Mouse (Mus musculus) spleen, postnatal 4 days (tissue): Measurements from ENCODE around the gene Trat1.

ENCODE experiments used
- DNase-seq, 2 experiments: peaks; one replicate each; pipeline ENCODE4 v3.0.0; 2022; ENCODE audit warnings: low spot score in 2 of 2

Trat1 gene

DNA sequence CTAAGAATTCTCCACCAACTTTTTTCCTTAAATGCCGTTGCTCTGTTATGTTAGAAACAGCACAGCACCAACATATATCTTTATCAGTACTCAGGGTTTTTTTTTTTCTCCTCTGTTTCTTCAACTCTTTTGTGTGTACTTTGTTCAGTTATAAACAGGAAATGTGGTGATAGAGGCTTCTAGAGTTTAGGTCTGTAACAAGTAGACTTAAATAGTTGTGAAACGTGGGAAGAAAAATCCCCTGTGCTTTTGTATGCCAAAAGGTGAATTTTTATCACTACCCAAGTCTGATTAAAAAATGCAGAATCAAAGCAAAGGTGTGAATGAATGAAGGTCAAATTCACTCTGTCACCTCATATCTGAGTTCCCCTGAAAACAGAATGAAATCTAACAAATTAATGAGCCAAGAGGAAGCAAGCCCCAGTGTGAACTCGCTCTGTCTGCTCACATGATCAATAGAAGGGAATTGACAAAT is at the start of gene Trat1:
Gene Trat1, minus strand, starts transcription at position 51 of the 475 bp plus-strand sequence.
- DNase-seq, result no peak

DNA sequence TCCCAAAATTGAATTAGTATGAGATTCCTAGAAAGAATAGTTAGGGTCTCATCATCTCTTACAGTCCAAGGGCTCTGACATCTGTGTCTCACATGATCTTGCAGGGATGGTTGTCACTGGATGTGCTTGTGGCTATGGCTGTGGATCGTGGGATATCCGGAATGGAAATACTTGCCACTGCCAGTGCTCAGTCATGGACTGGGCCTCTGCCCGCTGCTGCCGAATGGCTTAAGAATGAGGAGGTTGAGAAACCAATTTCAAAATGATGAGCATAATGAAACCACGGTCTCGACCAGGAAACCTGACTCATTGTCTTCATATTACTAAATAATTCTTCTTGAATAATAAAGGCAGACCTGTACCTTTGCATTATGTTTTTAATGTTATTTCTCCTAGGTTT is 46.7 kb upstream of the Trat1 start:
- DNase-seq, result peak in 1 of 2 experiments; percentile 15

DNA sequence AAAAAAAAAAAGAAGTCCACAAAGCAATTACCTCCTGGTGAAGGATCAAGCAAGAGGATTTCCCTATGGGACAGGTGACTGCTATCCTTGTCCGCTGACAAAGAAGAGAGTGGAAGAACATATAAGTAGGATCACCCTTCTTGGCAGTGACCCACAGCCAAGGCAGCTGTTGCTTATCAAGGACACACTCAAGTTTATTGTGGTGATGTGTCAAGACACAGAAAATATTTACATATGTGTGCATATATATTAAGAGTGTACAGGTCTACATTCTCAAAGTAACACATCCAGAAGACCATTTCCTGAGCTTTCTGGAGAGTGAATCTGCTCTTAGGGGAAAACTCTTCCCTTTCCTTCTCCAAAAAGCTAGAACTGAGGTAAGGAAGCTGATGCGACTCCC is 44.9 kb upstream of the Trat1 start, which contains the start of gene Retnlb:
Gene Retnlb, plus strand, starts transcription at position 162 of the 400 bp plus-strand sequence.
- no peak for DNase-seq

DNA sequence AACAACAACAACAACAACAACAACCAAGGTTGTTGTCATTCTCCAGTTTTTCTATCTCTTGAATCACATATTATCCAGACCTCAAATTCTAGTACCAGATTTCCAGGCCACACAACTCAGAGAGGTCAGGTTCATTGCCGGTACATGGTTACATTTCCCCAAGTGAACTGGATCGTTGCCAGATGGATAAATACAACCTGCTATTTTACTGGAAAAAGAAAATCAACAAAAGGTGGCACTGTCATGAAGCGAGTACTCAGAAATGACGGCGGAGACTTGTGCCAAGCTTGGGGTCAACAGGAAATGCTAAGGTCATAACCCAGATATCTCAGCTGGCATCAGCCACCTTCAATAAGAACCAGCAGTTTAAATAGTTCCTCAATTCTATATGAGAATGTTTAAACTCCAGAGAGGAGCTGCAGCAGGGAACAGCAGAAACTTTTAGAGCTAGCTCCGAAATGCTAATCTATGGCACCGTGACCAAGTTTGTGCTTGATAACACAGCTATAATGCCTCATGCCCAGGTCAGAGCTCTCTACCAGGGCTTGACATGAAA is 40.1 kb upstream of the Trat1 start:
- DNase-seq, result no peak

DNA sequence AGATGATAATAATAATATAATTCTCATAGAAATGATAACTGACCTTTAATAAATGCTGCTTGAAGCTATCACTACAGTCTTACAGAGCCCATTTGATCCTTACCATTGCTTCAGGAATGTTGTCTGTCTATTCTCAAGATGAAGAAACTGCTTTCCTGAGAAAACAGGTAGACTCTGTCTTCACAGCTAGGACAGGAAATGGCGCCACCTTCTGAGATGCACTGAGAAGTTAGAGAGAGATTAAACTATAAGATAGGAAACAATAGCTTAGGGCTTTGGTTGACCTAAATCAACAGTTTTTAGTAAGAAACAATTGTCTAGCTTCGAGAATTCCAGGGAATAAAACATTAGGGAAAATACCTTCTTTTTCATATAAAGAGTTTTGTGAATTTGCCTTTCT is 37.6 kb upstream of the Trat1 start:
- no peak for DNase-seq

DNA sequence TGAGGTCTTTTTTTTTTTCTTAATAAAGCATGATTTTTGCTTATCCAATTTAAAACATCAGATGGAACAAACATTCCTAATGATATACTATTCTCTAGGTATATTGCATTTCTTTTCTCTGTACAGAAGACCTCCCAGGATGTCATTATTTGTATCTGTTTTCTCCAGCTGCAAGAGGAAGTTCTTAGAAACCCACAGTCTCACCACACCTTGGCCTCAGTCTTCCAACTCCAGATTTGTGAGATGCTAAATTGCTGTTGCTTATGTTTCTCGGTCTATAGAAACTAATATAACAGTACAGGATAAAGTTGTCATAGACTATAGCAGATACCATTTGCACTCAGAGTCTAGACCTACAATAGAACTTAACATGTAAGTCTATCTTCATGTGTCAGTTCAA is 34.7 kb upstream of the Trat1 start:
- DNase-seq, result no peak

DNA sequence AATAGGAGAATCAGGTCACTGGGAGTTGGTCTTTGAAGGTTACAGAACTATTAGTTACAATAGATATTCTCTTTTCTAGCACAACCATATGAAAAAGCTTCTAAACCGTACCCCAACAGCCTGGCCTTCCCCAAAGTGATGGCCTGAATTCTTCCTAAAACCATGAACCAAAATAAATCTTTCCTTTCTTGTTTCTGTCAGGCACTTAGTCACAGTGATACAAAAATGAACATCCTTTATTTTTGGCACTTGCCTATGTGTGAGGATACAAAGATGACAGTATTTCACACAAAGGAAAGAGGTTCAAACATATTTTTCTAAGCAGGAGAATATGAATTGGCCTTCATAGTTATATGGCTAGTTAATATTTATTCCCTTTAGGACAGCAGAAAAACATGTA is 33.6 kb upstream of the Trat1 start:
- no peak for DNase-seq

DNA sequence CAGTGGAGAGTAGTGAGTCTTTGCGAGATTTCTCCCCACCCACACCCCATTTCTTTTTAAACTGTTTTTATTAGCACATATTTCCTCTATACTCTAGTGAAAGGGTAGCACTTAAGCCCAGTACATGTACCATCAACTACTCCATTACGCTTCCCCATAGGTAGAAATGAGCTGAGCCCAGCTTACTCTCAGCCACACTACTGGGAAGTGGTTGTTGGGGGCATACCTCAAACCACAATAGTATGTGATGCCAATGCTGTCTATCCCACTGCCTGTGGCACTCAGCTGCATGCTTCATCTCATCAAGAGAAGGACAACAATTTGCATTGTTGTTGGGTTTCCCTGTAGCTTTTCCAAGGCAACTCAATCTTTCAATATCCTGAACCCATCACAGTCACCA is 29.1 kb upstream of the Trat1 start:
- no peak for DNase-seq

DNA sequence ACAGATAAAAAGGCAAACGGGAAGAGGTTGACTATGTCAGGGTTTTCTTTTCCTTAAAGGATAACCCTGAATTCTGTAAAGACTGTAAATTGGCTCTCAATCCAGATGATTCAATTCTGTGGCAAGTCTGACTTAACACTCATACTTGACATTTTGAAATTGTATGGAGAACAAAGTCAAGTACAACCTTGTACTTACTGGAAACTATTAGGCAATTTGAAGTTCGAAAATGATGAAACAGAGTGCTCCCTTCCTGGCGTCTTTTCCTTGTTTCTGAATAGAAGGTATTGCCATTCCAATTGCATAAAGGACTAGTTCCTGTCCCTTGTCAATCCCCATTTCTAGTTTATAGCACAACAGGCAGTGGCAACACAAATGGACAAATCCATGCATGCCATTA is 27.6 kb upstream of the Trat1 start:
- DNase-seq, result no peak

DNA sequence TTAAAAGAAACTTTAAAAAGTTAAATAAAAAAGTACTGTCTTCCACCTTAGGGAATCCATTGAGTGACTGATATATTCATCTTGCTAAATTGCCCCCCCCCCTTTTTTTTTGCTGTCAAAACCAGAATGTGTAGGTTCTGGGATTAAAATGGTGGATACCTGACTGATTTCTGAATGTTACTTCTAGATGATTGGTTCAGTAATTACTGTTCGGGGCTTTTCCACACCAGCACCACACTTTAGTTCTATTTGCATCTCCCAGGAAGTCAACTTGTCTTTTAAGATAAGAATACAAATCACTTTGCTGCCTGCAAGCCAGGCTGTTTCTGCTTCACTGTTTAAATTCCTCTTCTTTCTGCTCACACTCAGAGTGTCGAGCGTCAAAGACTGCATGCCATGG is 26.5 kb upstream of the Trat1 start:
- DNase-seq, result no peak

DNA sequence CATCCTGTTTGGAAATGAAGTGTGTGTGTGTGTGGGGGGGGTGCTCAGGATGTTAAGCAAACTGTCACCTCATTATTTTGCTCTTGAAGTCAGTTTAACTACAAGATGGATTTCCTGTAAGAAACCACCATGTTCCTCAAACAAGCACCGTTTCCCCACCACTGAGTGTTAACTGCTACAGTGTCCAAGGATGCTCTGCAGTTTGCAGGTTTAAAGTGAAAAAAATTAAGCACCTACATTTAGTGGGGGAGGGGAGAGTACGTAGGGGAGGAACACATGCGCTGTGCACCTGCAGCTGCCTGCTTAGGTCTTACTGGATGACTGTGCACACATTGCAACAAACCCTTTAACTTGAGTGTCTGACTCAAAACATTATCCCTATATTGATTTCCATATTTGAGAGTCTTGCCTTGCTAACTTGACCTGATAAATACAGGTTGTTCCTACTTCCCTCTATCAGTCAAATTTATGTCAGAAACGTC is 16.9 kb upstream of the Trat1 start:
- no peak for DNase-seq

DNA sequence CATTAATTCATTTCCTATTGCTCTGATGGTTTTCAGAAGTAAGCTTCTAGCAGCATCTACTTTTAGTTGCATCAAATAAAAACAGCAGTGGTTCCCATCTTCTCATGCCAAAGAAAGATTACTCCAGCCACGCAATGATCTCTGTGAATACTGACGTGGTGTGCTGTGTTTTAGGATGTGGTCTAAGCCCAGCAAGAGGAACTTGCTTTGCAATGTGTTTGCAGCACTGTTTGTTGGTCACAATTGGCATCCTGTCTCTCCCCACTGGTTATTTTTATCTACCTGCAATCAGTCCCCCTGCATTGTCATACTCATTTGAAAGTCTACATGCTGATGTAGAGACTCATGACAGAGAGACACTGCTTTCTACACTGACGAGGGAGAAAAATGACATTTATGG is 14.4 kb upstream of the Trat1 start:
- DNase-seq, result no peak

DNA sequence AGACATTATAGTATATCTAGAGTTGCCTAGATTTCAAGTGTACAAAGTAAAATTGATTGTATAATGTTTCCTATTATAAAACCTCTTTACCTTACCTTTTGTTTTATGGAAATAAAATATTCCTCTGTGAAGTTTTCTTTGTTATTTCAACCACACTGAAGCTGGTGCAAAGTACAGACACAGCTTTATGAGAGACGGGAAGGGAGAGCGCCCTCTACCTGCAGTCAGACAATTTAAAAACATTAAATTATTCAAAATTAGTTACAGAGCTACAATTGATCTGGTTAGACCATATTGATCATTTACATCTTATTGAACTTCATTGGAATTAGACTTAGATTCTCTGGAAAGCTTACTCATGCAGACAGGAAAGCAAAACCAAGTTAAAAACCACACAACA is 5.4 kb upstream of the Trat1 start:
- DNase-seq, result no peak

DNA sequence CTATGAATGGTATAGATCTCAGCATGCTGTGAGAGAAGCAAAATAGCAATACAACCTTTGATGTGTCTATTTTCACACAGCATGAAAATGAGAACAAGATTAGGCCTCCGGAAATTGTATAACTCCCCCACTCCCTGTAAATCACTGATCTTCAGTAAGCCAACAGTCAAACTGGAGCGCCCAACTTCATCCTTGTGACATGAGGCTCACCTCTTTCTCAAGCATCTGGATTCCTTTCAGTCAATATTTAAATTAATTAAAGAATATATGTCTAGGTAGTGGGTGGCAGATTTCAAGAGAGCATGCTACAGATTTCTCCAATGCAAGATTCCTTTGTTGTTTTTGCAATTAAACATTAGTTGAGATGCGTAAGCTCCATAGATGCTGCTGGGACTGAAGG is 2.6 kb downstream of the Trat1 start:
- no peak for DNase-seq

DNA sequence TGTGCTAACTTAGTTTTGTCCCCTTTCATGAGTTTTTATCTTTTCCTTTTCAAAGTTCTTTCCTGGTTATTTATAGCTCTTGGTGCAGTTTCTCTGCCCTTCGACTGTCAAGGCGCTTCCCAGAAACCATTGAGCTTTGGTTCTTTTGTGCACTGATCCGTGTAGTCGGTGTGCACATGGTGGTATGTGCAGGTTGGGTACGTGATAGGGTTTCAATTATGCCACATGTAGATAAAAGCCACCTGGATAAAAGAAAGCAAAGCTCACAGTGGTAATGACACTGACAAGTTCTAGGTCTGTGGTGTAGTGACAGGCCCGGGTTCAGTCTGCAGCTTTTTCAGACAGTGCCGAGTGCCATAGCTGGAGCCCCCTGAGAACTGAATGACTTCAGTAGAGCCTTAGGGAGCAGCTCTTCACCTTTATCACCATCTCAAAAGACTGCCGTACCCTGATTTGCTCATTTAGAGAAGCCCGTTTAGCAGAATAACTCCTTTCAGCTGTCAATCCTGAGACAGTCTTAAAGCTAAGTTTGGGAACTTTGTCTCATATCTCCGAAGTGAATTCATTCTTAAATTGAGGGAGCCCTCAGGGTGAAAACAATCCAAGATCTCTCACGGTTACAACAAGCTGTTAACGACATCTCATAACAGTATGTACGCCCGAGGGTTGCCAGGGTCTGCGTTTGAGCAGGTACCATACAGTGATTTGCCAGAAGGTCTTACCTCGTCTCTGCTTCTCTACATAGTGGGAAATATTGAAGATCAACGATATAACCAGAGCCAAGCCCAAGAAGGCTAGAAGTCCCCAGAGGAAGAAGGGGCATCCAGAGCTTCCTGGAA is 11.0 kb downstream of the Trat1 start:
- no peak for DNase-seq

DNA sequence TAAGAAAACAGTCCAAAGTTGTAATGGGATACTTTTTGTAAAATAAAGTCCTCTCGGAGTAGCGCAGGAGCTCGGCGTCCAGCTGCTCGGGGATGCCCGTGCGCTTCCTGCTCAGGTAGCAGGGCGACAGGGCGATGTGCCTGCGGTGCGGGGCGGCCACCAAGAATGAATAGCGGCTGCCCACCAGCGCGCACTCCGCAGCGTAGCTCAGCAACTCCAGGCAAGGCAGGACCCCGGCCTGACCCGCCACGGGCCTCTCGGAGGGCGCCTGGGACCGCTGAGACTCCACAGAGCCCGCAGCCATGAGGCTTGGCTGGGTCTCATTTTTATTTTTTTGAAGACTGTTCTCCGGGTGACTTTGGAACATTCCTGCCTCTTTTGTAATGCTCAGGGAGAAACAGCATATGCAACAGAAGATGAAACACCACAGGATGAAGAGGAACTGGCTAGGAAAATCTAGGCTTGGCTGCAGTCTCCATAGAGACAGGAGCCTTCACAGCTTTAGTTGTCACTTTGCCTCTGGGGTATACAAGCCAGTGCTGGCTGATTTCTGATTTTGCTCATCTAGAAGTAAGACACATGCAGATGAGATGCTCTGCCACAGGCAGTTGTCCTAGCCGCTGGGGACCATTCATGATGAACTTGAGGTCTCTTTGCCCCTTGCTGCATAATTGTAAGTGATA is 21.5 kb downstream of the Trat1 start:
- no peak for DNase-seq

DNA sequence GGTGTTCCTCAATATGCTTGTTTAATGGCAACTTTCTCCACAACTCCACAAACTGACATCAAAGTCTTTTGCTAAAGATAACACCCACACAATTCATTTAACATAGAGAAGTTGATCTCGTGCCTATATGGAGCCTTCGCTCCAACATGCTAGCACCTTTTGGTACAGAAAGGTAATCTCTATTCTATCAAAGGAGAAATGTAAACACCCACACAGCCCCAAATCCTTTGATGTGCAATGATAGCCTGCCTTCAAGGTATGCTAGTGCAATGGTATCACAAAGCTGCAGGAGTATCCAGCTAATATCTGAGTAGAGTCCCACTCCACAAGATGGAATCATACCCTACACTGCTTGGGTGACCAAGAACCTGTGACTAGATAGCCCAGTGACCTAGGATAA is 26.4 kb downstream of the Trat1 start:
- DNase-seq, result no peak

DNA sequence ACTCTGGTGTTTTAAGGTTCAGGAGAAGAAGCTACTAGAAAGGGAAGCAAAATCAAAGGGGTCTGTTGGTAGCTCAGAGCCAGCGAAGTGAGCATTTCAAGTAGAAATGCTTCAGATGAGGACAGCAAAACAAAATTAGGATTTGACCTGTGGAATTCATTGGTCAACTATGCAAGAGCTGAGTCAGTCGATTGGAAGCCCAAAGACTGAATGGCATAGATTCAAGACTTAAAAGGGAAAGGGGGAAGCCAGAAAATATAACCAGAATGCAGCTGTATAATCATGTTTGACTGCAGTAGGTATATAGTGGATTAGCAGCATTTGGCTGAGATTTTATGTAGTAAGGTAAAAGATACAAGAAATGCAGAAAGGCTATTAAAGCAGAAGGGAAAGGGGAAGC is 26.8 kb downstream of the Trat1 start:
- no peak for DNase-seq

DNA sequence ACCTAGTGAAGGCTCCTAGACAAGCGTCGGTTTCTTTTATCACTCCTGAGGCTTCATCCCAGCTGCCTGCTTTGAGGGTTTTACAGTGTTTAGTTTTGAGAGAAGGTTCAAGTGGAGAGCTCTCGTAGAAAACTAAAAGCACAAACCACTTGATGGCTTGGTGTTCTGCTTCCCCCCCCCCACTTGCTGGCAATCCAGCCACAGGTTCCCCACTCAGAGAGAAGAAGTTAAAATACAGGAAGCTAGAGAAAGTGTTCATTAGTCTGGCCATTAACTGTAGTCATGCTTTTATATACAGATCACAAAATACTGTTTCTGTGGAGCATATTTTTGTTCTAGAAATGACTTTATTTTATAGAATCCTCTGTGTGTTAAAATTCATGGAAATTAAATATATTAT is 30.3 kb downstream of the Trat1 start:
- no peak for DNase-seq

DNA sequence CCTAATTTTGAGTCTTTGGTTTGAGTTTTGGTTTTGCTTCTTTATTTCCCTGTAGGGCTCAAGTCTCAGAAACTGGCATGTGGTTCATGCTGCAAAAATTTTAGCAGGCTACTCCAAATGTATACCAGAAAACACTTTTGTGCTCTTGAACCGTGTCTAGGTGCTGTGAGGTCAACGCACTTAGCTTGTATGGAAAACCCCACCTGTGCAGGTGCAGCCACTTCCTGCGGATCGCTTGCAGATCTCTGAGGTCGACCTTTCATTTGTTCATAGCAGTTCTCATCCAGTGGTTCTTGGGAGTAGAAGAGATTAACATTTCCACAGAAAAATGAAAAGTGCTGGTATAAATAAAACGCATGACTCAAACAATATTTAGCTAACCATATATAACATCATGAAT is 31.8 kb downstream of the Trat1 start:
- no peak for DNase-seq

DNA sequence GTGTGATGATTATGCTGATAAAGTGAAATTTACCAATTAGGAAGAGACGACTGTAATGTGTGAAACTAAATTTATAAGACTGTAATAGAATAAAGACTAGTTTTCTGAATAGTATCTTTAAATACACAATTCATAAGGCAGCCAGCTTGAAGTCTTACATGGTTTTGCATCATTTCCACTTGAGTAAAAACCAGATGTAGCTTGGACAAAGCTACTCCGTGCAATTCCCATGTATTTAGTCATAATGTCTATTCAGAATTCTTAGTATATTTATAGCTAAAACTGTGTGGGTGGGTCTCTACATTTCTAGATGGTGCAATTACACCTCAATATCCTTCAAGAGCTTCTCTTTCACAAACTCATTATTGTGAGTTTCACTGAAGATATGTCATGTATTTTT is 33.4 kb downstream of the Trat1 start:
- no peak for DNase-seq

DNA sequence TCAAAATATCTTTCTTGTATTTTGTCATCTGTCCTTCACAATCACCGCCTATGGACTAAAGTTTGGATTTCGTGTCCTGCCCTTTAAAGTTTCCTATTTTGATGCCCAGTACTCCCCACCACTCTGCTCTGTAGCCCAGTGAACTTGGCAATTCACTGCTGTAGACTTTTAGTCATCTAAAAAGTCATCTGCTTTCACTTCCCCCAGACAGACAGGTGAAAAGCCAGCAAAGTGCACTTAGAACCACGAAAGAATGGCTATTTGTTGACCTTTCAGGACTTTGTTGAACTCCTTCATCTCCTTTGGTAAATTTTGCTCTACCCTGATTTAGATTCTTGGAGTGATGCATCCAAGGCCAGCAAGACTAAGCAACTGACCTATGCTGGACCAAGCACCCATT is 34.9 kb downstream of the Trat1 start:
- DNase-seq, result no peak

DNA sequence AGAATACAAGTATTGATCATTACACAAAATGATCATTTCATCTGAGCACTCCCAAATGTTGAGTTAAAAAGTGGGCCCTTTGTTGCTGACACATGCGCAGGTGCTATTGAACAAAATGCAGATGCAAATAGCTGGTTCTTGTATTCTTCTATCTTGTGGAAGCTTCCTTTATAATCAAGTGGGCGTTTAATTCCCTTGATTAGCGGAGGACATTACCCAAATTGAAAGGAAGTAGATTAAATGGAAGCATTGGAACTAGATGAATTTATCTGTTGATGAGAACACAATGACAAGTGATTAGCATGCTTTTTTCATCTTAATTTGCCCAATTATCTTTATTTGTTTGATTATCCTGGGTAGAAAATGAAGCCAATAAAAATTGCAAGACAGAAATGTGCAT is 51.6 kb downstream of the Trat1 start:
- DNase-seq, result no peak
